Mouse (Mus musculus) adipocyte (in vitro differentiated cells): Measurements from ENCODE around the gene Macrod2.
"Not testable (repeated sequence)": the region's sequence is repeated elsewhere in the genome, so short reads cannot be mapped to it uniquely, and the experiment has no call there.

Experiments
- DNase-seq: peaks from one replicate; pipeline ENCODE4 v3.0.0-alpha.2; 2016; ENCODE audit warnings: low spot score

The Macrod2 gene

DNA sequence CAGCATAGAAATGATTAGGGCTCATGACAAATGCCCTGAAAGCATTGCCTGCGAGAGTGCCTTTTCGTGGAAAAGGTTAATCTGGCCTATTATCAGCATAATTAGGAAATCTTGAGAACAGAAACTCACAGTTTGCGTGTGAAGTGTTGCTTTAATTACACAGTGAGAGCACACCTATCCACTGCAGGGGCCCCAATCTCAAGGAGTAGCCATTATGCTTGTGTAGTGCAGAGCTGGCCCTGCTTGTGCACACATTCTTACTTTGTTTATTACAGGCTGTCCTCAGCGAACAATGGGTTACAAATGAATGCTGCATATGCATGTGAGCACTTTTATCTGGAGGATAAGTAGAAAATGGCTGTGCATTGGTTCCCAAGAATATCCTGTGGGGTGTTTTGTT is 308.3 kb downstream of the Macrod2 start:
- DNase-seq = no peak

DNA sequence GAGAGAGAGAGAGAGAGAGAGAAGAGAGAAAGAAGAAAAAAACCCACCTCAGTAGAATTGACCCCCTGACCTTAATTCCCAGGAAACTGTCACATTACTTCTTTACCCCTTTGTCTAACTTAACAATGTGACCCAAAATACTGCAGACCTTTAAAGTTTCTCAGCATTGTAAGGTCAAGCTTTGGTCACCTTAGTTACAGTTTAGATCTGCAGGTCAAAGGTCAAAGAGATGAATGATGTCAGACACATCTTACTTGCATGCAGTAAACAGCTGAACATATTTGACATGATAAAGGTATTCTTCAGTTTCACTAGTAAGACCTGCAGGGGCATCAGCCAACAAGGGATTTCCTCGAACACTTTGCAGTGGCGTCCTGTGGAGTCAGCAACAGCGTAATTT is 309.0 kb downstream of the Macrod2 start:
- DNase-seq = no peak

DNA sequence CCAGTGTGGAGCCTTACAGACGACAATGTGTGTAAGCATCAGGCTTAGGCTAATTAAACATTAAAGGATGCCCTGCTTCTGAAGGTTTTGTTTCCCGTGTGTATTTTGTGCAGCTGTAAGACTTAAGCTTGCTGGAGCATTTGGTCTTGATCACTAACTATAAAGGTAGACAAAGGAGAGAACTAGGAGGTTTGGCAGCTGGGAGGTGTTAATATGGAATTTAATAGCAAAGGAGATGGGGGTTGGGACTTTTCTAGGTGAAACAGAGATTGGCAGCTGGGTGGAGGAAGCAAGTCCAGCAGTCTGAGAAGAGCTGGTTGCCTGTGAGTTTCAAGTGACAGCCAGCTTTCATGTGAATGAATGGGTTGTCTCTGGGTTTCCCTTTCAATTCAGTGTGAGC is 310.2 kb downstream of the Macrod2 start:
- no peak for DNase-seq

GRCm38 (mm10) chr2:140707550-140707949 is 312.4 kb downstream of the Macrod2 start:
- no peak for DNase-seq

GRCm38 (mm10) chr2:140715822-140716221 is 320.7 kb downstream of the Macrod2 start:
- no peak for DNase-seq

- no peak for DNase-seq
Measured at GRCm38 (mm10) chr2:140717407-140717806, 322.3 kb downstream of the Macrod2 start.

GRCm38 (mm10) chr2:140732616-140733183 is 337.6 kb downstream of the Macrod2 start:
- DNase-seq = no peak

GRCm38 (mm10) chr2:140740511-140740910 is 345.4 kb downstream of the Macrod2 start:
- DNase-seq = no peak

- not testable (repeated sequence) for DNase-seq
Measured at GRCm38 (mm10) chr2:140742954-140743353, 347.8 kb downstream of the Macrod2 start.

DNA sequence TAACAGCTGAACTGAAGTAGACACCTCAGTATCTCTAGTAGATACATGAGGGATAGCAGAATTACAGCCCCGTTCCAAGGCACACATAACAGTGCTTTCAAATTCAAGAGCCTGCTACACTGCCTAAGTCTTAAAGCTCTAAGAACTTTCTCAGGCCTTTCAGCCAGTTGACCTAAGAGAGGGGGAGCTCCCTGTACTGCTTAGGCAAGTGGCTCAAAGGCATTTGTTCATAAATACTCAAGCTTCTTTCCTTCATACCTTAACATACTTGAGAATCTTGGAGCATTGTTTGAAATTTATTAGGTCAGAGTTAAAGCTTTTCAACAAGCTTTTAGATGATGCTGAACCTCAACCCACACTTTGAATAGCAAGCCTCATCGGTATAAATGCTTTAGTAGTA is 363.8 kb downstream of the Macrod2 start:
- no peak for DNase-seq

DNA sequence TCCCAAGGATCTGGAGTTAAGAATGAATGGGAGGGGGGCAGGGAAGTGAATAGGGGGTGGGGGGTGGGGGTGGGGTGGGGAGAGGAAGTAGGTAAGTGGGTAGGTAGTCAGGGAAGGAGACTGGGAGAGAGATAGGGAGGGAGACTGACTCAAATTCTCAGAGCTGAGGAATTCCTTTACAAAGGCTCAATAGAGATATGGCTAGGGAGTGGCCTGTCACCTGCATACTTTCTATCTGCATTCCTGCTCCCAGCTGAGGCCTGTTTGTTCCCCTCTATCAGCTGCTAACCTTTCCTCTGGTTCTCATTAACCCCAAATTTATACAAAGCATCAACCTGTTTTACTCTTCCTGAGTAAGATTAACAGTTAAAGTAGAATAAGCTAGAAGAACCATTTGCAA is 364.6 kb downstream of the Macrod2 start:
- no peak for DNase-seq

GRCm38 (mm10) chr2:140760137-140760536 is 365.0 kb downstream of the Macrod2 start:
- DNase-seq = no peak

DNA sequence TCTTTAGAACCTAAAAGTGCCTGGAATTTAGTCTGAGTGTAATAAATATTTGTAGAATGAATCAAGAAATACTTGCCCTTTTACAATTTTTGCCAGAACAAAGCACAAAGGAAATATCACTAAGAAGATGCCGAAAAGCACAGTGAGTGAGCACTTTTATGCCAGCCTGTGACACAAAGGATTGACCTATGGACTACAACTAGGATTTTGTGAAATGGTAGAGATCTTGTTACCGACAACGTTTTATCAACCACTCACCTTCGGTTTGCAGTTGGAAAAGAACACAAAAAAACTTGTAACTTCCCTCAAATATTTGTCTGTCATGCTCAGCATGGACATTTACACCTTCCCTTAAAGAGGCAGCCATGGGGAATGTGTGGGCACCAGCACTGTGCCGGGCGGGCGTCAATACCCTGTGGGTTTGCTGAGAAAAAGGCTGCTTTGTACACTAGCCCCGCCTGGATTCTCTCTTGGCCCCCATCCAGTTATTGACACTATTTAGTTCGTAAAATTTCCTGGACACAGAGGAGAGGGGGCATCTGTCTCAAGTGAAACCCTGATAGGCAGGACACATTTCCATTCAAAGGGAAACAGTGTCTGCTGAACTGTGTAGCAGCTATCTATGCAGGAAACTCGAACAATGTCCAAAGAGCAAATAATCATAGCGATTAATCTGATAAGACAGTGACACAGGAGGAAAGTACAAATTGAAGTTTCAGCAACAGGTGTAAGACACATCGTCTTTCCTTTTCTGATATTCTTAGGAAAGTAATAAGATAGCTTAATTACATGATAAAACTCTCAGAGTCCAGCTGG is 368.2 kb downstream of the Macrod2 start:
- no peak for DNase-seq

GRCm38 (mm10) chr2:140769473-140769872 is 374.4 kb downstream of the Macrod2 start:
- no peak for DNase-seq

GRCm38 (mm10) chr2:140772825-140773224 is 377.7 kb downstream of the Macrod2 start:
- no peak for DNase-seq

DNA sequence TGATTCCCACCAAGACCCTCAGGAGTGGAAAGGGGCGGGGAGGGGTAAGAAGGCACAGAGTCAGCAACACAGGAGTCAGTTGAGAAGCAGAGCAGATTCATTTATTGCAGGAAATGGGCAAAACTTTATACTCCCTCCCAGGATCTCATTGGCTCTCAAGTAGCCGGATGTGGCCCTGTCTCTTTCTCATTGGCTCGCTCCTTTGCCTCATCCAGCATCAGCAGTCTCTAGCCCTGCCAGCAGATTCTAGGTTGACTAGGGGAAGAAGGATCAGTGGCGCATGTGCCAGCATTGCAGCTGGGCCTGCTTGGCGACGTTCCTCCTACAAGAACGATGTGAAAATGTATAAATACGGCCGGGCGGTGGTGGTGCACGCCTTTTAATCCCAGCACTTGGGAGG is 378.3 kb downstream of the Macrod2 start:
- no peak for DNase-seq

GRCm38 (mm10) chr2:140774808-140775370 is 379.8 kb downstream of the Macrod2 start:
- no peak for DNase-seq

- no peak for DNase-seq
Measured at GRCm38 (mm10) chr2:140775448-140776101, 380.5 kb downstream of the Macrod2 start.

GRCm38 (mm10) chr2:140778212-140778611 is 383.1 kb downstream of the Macrod2 start:
- no peak for DNase-seq

GRCm38 (mm10) chr2:140783041-140783440 is 387.9 kb downstream of the Macrod2 start:
- DNase-seq = no peak

DNA sequence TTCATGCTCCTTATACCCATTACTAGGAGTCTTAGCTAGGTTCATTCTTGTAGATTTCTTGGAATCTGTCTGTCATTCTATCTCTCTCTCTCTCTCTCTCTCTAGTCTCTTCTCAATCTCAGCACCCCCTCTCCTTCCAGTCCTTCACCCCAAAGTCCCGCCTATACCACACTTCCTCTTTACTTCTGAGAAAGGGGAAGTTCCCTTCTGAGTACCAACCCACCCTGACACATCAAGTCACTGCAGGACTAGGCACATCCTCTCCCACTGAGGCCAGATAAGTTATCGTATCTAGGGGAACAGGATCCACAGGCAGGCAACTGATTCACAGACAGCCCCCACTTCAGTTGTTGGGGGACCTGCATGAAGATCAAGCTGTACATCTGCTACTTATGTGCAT is 389.5 kb downstream of the Macrod2 start:
- DNase-seq = no peak

GRCm38 (mm10) chr2:140790363-140790762 is 395.3 kb downstream of the Macrod2 start:
- DNase-seq = peak; percentile 7
